Mouse (Mus musculus): ENCODE measurements at regions not wholly inside any gene's neighbourhood (a gene's known extent, or its start where the extent isn't known, plus 50 kb on each side); places are given as distances from the start of the nearest gene placed in this dataset.

GRCm38 (mm10) chr2:48473102-48473501 lies 340.8 kb upstream of the Acvr2a start:
- Histone ChIP-seq H3K27ac (replicated peaks) (no peak overlapping the region), H3K36me3 (ENCODE audit: control insufficient read depth, insufficient read depth, low read length) (no peaks in the 10 kb centered on the region), H3K9ac (ENCODE audit: low read length) (no peak overlapping the region), H3K4me2 (replicated peaks; ENCODE audit: low read depth) (no peak overlapping the region), H3K4me3 (ENCODE audit: low read depth, low read length) (no peak overlapping the region), H3K27me3 (ENCODE audit: control insufficient read depth, insufficient read depth, low read length) (no peaks in the 10 kb centered on the region), H3K4me1 (replicated peaks; ENCODE audit: control insufficient read depth, insufficient read depth) (no peaks in the 10 kb centered on the region), H3K9me3 (ENCODE audit: control insufficient read depth, low read length) (no peaks in the 10 kb centered on the region)
- ATAC-seq (ENCODE audit: low FRiP score, low TSS enrichment) (no peak), DNase-seq (ENCODE audit: low spot score) (no peak)
- no peak for TF ChIP-seq CTCF (IDR thresholded peaks at IDR 0.05; ENCODE audit: low read depth)
- no peak for TF ChIP-seq EP300 (optimal IDR thresholded peaks at IDR 0.05)
- WGBS = 61% methylated on average over 3 of the region's 3 CpGs

GRCm38 (mm10) chr2:48474642-48475041 lies 339.3 kb upstream of the Acvr2a start:
- H3K4me2 ChIP-seq (replicated peaks; ENCODE audit: low read depth) = no peak overlapping the region
- no peaks in the 10 kb centered on the region for H3K27me3 ChIP-seq (ENCODE audit: control insufficient read depth, insufficient read depth, low read length)
- no peaks in the 10 kb centered on the region for H3K36me3 ChIP-seq (ENCODE audit: control insufficient read depth, insufficient read depth, low read length)
- no peak overlapping the region for H3K27ac ChIP-seq (replicated peaks)
- 74% methylated on average over 4 of the region's 4 CpGs for WGBS
- no peak for TF ChIP-seq CTCF (IDR thresholded peaks at IDR 0.05; ENCODE audit: low read depth)
- no peak for TF ChIP-seq EP300 (optimal IDR thresholded peaks at IDR 0.05)
- no peaks in the 10 kb centered on the region for H3K4me1 ChIP-seq (replicated peaks; ENCODE audit: control insufficient read depth, insufficient read depth)
- H3K9ac ChIP-seq (ENCODE audit: low read length) = no peak overlapping the region
- ATAC-seq (ENCODE audit: low FRiP score, low TSS enrichment) (no peak), DNase-seq (ENCODE audit: low spot score) (no peak)
- no peak overlapping the region for H3K4me3 ChIP-seq (ENCODE audit: low read depth, low read length)
- no peaks in the 10 kb centered on the region for H3K9me3 ChIP-seq (ENCODE audit: control insufficient read depth, low read length)

GRCm38 (mm10) chr2:48476777-48477176 lies 337.1 kb upstream of the Acvr2a start:
- H3K27ac ChIP-seq (replicated peaks) = no peak overlapping the region
- no peak overlapping the region for H3K4me3 ChIP-seq (ENCODE audit: low read depth, low read length)
- no peaks in the 10 kb centered on the region for H3K27me3 ChIP-seq (ENCODE audit: control insufficient read depth, insufficient read depth, low read length)
- no peaks in the 10 kb centered on the region for H3K9me3 ChIP-seq (ENCODE audit: control insufficient read depth, low read length)
- no peak for DNase-seq (ENCODE audit: low spot score)
- no peak for ATAC-seq (ENCODE audit: low FRiP score, low TSS enrichment)
- H3K4me2 ChIP-seq (replicated peaks; ENCODE audit: low read depth) = no peak overlapping the region
- no peaks in the 10 kb centered on the region for H3K4me1 ChIP-seq (replicated peaks; ENCODE audit: control insufficient read depth, insufficient read depth)
- TF ChIP-seq CTCF (IDR thresholded peaks at IDR 0.05; ENCODE audit: low read depth) = no peak
- no peak for TF ChIP-seq EP300 (optimal IDR thresholded peaks at IDR 0.05)
- H3K36me3 ChIP-seq (ENCODE audit: control insufficient read depth, insufficient read depth, low read length) = no peaks in the 10 kb centered on the region
- WGBS = 53% methylated on average over 3 of the region's 3 CpGs
- H3K9ac ChIP-seq (ENCODE audit: low read length) = no peak overlapping the region

- no peak overlapping the region for H3K9ac ChIP-seq (ENCODE audit: low read length)
- WGBS = 76% methylated on average over 2 of the region's 2 CpGs
- H3K27ac ChIP-seq (replicated peaks) = no peak overlapping the region
- no peak for TF ChIP-seq CTCF (IDR thresholded peaks at IDR 0.05; ENCODE audit: low read depth)
- TF ChIP-seq EP300 (optimal IDR thresholded peaks at IDR 0.05) = no peak
- H3K9me3 ChIP-seq (ENCODE audit: control insufficient read depth, low read length) = no peaks in the 10 kb centered on the region
- no peaks in the 10 kb centered on the region for H3K27me3 ChIP-seq (ENCODE audit: control insufficient read depth, insufficient read depth, low read length)
- H3K4me3 ChIP-seq (ENCODE audit: low read depth, low read length) = no peak overlapping the region
- no peak overlapping the region for H3K4me2 ChIP-seq (replicated peaks; ENCODE audit: low read depth)
- no peaks in the 10 kb centered on the region for H3K4me1 ChIP-seq (replicated peaks; ENCODE audit: control insufficient read depth, insufficient read depth)
- DNase-seq (ENCODE audit: low spot score) (no peak), ATAC-seq (ENCODE audit: low FRiP score, low TSS enrichment) (no peak)
- H3K36me3 ChIP-seq (ENCODE audit: control insufficient read depth, insufficient read depth, low read length) = no peaks in the 10 kb centered on the region
Measured at GRCm38 (mm10) chr2:48477336-48477735, 336.6 kb upstream of the Acvr2a start.

- H3K27ac ChIP-seq (replicated peaks) = no peak overlapping the region
- no peaks in the 10 kb centered on the region for H3K27me3 ChIP-seq (ENCODE audit: control insufficient read depth, insufficient read depth, low read length)
- ATAC-seq (ENCODE audit: low FRiP score, low TSS enrichment) (no peak), DNase-seq (ENCODE audit: low spot score) (no peak)
- no peaks in the 10 kb centered on the region for H3K4me1 ChIP-seq (replicated peaks; ENCODE audit: control insufficient read depth, insufficient read depth)
- H3K9ac ChIP-seq (ENCODE audit: low read length) = no peak overlapping the region
- no peak overlapping the region for H3K4me3 ChIP-seq (ENCODE audit: low read depth, low read length)
- WGBS = 96% methylated on average over 1 of the region's 1 CpGs
- no peaks in the 10 kb centered on the region for H3K36me3 ChIP-seq (ENCODE audit: control insufficient read depth, insufficient read depth, low read length)
- TF ChIP-seq EP300 (optimal IDR thresholded peaks at IDR 0.05) = no peak
- TF ChIP-seq CTCF (IDR thresholded peaks at IDR 0.05; ENCODE audit: low read depth) = no peak
- H3K9me3 ChIP-seq (ENCODE audit: control insufficient read depth, low read length) = no peaks in the 10 kb centered on the region
- H3K4me2 ChIP-seq (replicated peaks; ENCODE audit: low read depth) = no peak overlapping the region
Measured at GRCm38 (mm10) chr2:48479601-48480000, 334.3 kb upstream of the Acvr2a start.

GRCm38 (mm10) chr2:48480428-48481191 lies 333.3 kb upstream of the Acvr2a start:
- Histone ChIP-seq H3K27ac (replicated peaks) (no peak overlapping the region), H3K4me2 (replicated peaks; ENCODE audit: low read depth) (no peak overlapping the region), H3K4me1 (replicated peaks; ENCODE audit: control insufficient read depth, insufficient read depth) (no peaks in the 10 kb centered on the region), H3K4me3 (ENCODE audit: low read depth, low read length) (no peak overlapping the region), H3K27me3 (ENCODE audit: control insufficient read depth, insufficient read depth, low read length) (no peaks in the 10 kb centered on the region), H3K9ac (ENCODE audit: low read length) (no peak overlapping the region), H3K9me3 (ENCODE audit: control insufficient read depth, low read length) (no peaks in the 10 kb centered on the region), H3K36me3 (ENCODE audit: control insufficient read depth, insufficient read depth, low read length) (no peaks in the 10 kb centered on the region)
- no peak for TF ChIP-seq CTCF (IDR thresholded peaks at IDR 0.05; ENCODE audit: low read depth)
- TF ChIP-seq EP300 (optimal IDR thresholded peaks at IDR 0.05) = no peak
- ATAC-seq (ENCODE audit: low FRiP score, low TSS enrichment) (no peak), DNase-seq (ENCODE audit: low spot score) (no peak)
- 83% methylated on average over 9 of the region's 9 CpGs for WGBS
